Mouse (Mus musculus): ENCODE results near the gene Rpl27a. TPM values are rescaled to one million over a fixed set of nuclear protein-coding genes. Genes with fewer than 3 reads are reported as not detected.

The Rpl27a gene
- polyA plus RNA-seq, 1 experiment from 2014 or later: 93.5 TPM

- Histone ChIP-seq H3K27me3 (0 out of 2 replicates have a peak, but pooled peaks cover 5% of the 10 kb centered on the region), H3K4me2 (replicated peaks) (no peak overlapping the region), H3K36me3 (no peaks in the 10 kb centered on the region), H3K4me1 (peaks cover 8% of the 10 kb centered on the region), H3K9ac (replicated peaks) (no peak overlapping the region), H3K27ac (replicated peaks) (no peak overlapping the region), H3K9me3 (no peaks in the 10 kb centered on the region), H3K4me3 (no peak overlapping the region)
- 76% methylated on average over 2 of the region's 2 CpGs for WGBS
- ATAC-seq (ENCODE audit: low FRiP score, low read depth): no peak
These were observed 8.1 kb upstream of the Rpl27a start for GRCm38 (mm10) chr7:109510799-109511198.

DNA sequence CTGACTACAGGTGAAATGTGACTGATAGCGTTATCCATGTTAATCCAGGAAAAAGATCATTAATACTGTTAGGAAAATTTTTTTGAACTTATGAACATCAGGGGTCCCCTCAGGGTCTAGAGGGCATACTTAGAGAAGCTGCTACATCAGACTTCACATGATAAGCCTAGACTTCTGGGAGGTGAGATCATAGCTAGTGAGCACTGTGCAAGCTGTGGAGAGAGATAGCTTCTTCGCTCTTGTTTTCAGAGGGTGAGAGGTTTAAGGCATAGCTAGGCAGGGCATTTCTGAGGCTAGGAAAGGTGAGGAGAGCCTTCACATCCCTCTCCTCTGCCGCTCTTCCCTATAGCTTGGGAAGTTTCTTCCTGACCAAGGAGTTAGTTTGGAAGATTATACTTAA is 7.1 kb upstream of the Rpl27a start:
- Histone ChIP-seq H3K4me3 (no peak overlapping the region), H3K4me1 (peaks cover 8% of the 10 kb centered on the region), H3K36me3 (no peaks in the 10 kb centered on the region), H3K27me3 (0 out of 2 replicates have a peak, but pooled peaks cover 5% of the 10 kb centered on the region), H3K9ac (replicated peaks) (no peak overlapping the region), H3K27ac (replicated peaks) (no peak overlapping the region), H3K4me2 (replicated peaks) (no peak overlapping the region), H3K9me3 (no peaks in the 10 kb centered on the region)
- ATAC-seq (ENCODE audit: low FRiP score, low read depth): no peak
- WGBS: 92% methylated on average over 3 of the region's 3 CpGs

DNA sequence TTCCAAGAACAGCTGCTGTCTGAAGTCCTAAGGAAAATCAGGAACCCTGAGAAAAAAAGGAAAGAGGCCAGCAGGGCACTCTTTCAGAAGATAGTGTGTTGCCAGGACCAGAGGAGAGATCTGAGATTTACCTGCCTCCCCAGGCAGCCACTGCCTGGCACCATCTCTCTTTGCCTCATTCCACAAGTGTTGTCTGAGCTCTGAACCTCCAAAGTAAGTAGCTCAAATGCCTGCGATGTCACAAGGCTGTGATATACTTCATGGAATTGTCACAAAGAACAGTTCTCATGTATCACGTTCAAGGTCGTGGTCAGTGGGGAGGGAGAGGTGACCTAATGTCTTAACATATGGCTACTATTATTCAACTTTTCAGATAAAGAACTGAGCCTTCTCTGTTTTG is 2.4 kb upstream of the Rpl27a start:
- Histone ChIP-seq H3K4me2 (replicated peaks) (no peak overlapping the region), H3K27ac (replicated peaks) (no peak overlapping the region), H3K36me3 (peaks cover 10% of the 10 kb centered on the region), H3K9ac (replicated peaks) (no peak overlapping the region), H3K4me1 (peaks cover 25% of the 10 kb centered on the region), H3K9me3 (no peaks in the 10 kb centered on the region), H3K4me3 (no peak overlapping the region), H3K27me3 (no peaks in the 10 kb centered on the region)
- WGBS: 93% methylated on average over 3 of the region's 3 CpGs
- ATAC-seq (ENCODE audit: low FRiP score, low read depth): no peak

- ATAC-seq (ENCODE audit: low FRiP score, low read depth): no peak
- H3K27ac ChIP-seq (replicated peaks): peak overlapping the region; percentile 96
- 22% methylated on average over 10 of the region's 10 CpGs for WGBS
- H3K27me3 ChIP-seq: no peaks in the 10 kb centered on the region
- peak overlapping the region; percentile 96 for H3K4me3 ChIP-seq
- peak overlapping the region; percentile 57 for H3K4me2 ChIP-seq (replicated peaks)
- H3K36me3 ChIP-seq: peaks cover 27% of the 10 kb centered on the region
- peaks cover 25% of the 10 kb centered on the region for H3K4me1 ChIP-seq
- H3K9ac ChIP-seq (replicated peaks): peak overlapping the region; percentile 98
- H3K9me3 ChIP-seq: no peaks in the 10 kb centered on the region
These were observed 788 bp upstream of the Rpl27a start for GRCm38 (mm10) chr7:109518036-109518681.

- Histone ChIP-seq H3K9ac (replicated peaks) (peak overlapping the region; percentile 98), H3K4me3 (peak overlapping the region; percentile 96), H3K36me3 (peaks cover 44% of the 10 kb centered on the region), H3K27ac (replicated peaks) (no peak overlapping the region), H3K9me3 (no peaks in the 10 kb centered on the region), H3K27me3 (no peaks in the 10 kb centered on the region), H3K4me2 (replicated peaks) (peak overlapping the region; percentile 96), H3K4me1 (peaks cover 25% of the 10 kb centered on the region)
- WGBS: 3% methylated on average over 10 of the region's 10 CpGs
- no peak for ATAC-seq (ENCODE audit: low FRiP score, low read depth)
These were observed 989 bp downstream of the Rpl27a start for GRCm38 (mm10) chr7:109519936-109520335.

GRCm38 (mm10) chr7:109522084-109522483 is 3.1 kb downstream of the Rpl27a start:
- no peak overlapping the region for H3K27ac ChIP-seq (replicated peaks)
- H3K4me1 ChIP-seq: peaks cover 25% of the 10 kb centered on the region
- peaks cover 59% of the 10 kb centered on the region for H3K36me3 ChIP-seq
- H3K4me3 ChIP-seq: no peak overlapping the region
- no peak overlapping the region for H3K4me2 ChIP-seq (replicated peaks)
- WGBS: 80% methylated on average over 5 of the region's 5 CpGs
- ATAC-seq (ENCODE audit: low FRiP score, low read depth): no peak
- no peaks in the 10 kb centered on the region for H3K27me3 ChIP-seq
- H3K9me3 ChIP-seq: no peaks in the 10 kb centered on the region
- no peak overlapping the region for H3K9ac ChIP-seq (replicated peaks)

DNA sequence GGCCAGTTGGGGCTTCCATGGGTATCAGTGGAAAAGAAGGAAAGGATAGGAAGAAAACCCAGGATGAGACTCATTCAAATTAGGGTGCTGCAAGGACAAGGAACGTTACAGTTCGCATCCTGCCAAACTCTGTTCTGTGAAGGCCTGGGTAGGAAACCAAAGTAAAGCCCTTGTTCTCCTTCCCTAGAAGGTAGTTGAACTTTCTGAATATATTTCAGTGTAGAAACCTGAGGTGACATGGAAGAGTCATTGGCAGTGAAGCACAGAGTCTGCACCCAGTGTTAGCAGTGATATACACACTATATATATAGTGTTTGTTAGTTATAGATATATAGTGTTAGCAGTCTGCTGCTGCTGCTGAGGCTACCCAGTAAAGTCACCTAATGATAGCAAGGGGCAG is 4.4 kb downstream of the Rpl27a start:
- 63% methylated on average over 2 of the region's 2 CpGs for WGBS
- Histone ChIP-seq H3K4me2 (replicated peaks) (no peak overlapping the region), H3K27ac (replicated peaks) (peak overlapping the region; percentile 12; the same call in 1 of the 2 replicates), H3K4me3 (no peak overlapping the region), H3K27me3 (no peaks in the 10 kb centered on the region), H3K36me3 (peaks cover 59% of the 10 kb centered on the region), H3K9ac (replicated peaks) (no peak overlapping the region), H3K9me3 (no peaks in the 10 kb centered on the region), H3K4me1 (peaks cover 19% of the 10 kb centered on the region)
- ATAC-seq (ENCODE audit: low FRiP score, low read depth): no peak

DNA sequence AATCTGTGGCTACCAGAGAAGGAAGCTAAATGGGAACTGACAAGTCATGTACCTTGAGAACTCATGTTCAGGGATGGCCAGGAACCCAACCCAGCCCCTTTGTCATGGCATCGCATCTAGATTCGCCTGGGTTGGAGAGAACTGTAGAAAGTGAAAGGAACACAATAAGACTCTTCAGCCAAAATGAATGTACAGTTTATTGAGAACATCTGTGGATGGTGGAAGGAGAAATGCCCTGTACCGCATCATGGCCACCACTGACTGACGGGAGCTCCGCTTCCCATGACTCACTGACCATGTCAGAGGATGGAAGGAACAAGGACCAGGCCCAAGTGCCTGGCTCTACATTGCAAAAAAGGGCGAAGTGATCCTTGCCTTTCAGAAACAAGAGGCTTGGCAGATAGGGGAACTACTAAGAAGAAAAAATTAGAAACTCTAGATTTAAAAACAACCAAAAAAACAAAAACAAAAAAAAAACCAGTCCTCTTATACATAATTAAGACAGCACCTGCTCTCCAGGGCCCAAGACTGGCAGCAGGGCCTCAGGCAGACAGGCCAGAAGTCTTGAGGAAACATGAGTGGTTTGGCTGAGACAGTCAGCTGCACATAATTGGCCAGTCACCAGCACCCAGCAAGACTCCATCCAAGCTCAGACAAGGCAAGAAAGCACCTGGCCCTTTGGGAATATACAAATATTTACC is 4.9 kb downstream of the Rpl27a start:
- no peak overlapping the region for H3K4me3 ChIP-seq
- H3K9ac ChIP-seq (replicated peaks): no peak overlapping the region
- H3K36me3 ChIP-seq: peaks cover 59% of the 10 kb centered on the region
- no peak overlapping the region for H3K4me2 ChIP-seq (replicated peaks)
- peaks cover 17% of the 10 kb centered on the region for H3K4me1 ChIP-seq
- no peak for ATAC-seq (ENCODE audit: low FRiP score, low read depth)
- H3K9me3 ChIP-seq: no peaks in the 10 kb centered on the region
- WGBS: 71% methylated on average over 6 of the region's 6 CpGs
- no peaks in the 10 kb centered on the region for H3K27me3 ChIP-seq
- H3K27ac ChIP-seq (replicated peaks): peak overlapping the region; percentile 27; the same call in 1 of the 2 replicates

DNA sequence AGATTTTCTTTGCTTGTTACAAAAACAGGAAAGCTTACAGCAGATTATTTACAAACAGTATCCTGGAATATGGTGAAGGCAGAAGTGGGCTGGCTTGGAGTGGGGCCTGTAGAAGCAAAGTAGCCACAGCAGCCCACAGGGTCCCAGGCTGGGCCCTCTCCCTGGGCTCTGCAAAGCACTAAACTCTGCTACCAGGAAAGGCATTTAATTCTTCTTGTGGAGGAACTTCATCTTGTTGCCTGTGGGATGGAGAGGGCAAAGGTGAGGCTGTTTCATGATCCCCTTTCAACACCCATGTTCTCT is 5.4 kb downstream of the Rpl27a start:
- Histone ChIP-seq H3K4me2 (replicated peaks) (no peak overlapping the region), H3K9me3 (no peaks in the 10 kb centered on the region), H3K4me3 (no peak overlapping the region), H3K4me1 (peaks cover 17% of the 10 kb centered on the region), H3K27me3 (no peaks in the 10 kb centered on the region), H3K27ac (replicated peaks) (peak overlapping the region; percentile 27; the same call in 1 of the 2 replicates), H3K9ac (replicated peaks) (no peak overlapping the region), H3K36me3 (peaks cover 59% of the 10 kb centered on the region)
- ATAC-seq (ENCODE audit: low FRiP score, low read depth): no peak

DNA sequence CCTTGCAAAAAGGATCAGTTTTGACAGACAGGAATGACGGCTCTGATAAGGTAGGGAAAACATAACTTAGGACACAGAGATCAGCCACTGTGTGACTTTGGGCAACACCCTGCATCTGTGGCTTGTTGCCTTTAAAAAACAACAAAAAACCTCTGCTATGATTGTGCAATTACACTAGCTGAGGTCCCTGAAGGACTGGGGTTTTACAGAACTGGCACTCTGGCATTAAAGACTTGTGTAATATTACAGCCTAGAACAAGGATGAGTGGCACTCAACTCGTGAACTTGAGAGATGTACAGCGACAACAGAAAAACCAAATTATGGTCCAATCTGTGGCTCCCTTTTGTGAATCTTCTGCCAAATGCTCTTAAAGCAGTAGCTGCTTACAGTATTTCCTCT is 5.8 kb downstream of the Rpl27a start:
- no peak overlapping the region for H3K9ac ChIP-seq (replicated peaks)
- H3K36me3 ChIP-seq: peaks cover 59% of the 10 kb centered on the region
- 88% methylated on average over 3 of the region's 3 CpGs for WGBS
- no peaks in the 10 kb centered on the region for H3K9me3 ChIP-seq
- peaks cover 16% of the 10 kb centered on the region for H3K4me1 ChIP-seq
- no peak for ATAC-seq (ENCODE audit: low FRiP score, low read depth)
- H3K27ac ChIP-seq (replicated peaks): peak overlapping the region; percentile 27; the same call in 1 of the 2 replicates
- H3K4me3 ChIP-seq: no peak overlapping the region
- H3K4me2 ChIP-seq (replicated peaks): no peak overlapping the region
- H3K27me3 ChIP-seq: no peaks in the 10 kb centered on the region

DNA sequence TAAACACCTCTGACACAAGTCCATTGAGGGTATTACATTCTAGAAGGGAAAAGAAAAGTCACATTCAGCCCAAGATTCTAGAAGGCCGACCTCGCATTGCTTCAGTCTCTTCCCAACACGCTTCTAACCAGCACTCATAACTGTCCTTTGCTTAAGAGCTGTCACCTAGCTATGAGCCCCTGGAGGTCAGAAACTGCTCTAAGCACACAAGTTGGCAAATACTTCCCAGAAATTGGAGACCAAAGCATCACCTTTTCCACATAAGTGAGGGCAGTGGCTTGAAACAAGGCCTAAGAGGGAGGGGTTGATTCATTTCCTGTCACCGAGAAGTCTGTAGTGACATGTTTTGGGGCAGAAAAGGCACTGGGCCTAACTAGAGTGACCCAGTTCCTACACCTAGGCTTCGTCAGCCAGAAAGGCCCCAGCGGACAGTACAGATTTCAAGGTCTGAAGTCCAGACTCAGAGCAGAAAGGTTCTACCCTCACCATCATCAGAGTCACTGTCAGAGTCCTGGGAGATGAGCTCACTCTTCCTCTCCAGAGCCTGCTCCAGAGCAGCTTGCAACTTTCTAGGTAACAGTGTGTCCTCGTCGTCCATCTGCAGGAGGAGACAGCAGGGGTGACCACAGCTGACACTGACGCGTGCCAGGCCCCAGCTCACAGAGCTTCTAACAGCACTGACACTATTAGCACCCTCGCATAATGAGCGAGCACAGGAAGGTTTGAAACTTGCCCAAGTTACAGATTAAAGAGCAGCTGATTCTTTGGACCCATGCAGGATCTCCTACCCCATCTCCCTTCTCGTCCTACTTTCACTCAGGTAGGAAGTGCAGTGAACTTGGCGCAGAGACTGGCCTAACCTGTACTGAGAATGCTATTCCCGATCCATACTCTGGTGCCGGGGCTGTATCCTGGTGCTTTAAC is 7.1 kb downstream of the Rpl27a start:
- H3K36me3 ChIP-seq: peaks cover 60% of the 10 kb centered on the region
- 0 out of 2 replicates have a peak overlapping the region, but pooled peaks have one; percentile 0 for H3K27ac ChIP-seq (replicated peaks)
- no peak overlapping the region for H3K4me3 ChIP-seq

GRCm38 (mm10) chr7:109527536-109527935 is 8.6 kb downstream of the Rpl27a start:
- Histone ChIP-seq H3K36me3 (peaks cover 45% of the 10 kb centered on the region), H3K9me3 (no peaks in the 10 kb centered on the region), H3K27me3 (no peaks in the 10 kb centered on the region), H3K27ac (replicated peaks) (no peak overlapping the region), H3K4me1 (no peaks in the 10 kb centered on the region), H3K4me3 (no peak overlapping the region), H3K4me2 (replicated peaks) (no peak overlapping the region), H3K9ac (replicated peaks) (no peak overlapping the region)
- WGBS: 84% methylated on average over 3 of the region's 3 CpGs
- no peak for ATAC-seq (ENCODE audit: low FRiP score, low read depth)

More for the DNA sequence above, 7.1 kb downstream of the Rpl27a start:
- Histone ChIP-seq H3K4me1 (peaks cover 4% of the 10 kb centered on the region; the same call in 1 of the 2 replicates), H3K4me2 (replicated peaks) (no peak overlapping the region), H3K27me3 (no peaks in the 10 kb centered on the region), H3K9ac (replicated peaks) (no peak overlapping the region), H3K9me3 (no peaks in the 10 kb centered on the region)
- WGBS: 85% methylated on average over 16 of the region's 16 CpGs
- no peak for ATAC-seq (ENCODE audit: low FRiP score, low read depth)

All from midbrain, embryonic 12.5 days (tissue).